Mouse (Mus musculus) neural tube, embryonic 14.5 days (tissue): Measurements from ENCODE around the gene Slc35c1. TPM values are rescaled to one million over a fixed set of nuclear protein-coding genes. Genes with fewer than 3 reads are reported as not detected.

Experiments
- ATAC-seq: fragments of 200-750 bp; cut with Nextera tagmentation; 2 replicates; pipeline ENCODE4 v1.8.0; 2017; ENCODE audit warnings: low read depth, mild to moderate bottlenecking, moderate TSS enrichment, moderate library complexity
- H3K27ac ChIP-seq: fragments of 300-500 bp; sonication (generic); 2 replicates; pipeline ENCODE4 v1.5.1; 2014; ENCODE audit warnings: low read depth, mild to moderate bottlenecking, control low read depth, low read length, moderate library complexity, mixed read lengths
- H3K27me3 ChIP-seq: fragments of 300-500 bp; sonication (generic); 2 replicates; pipeline ENCODE4 v1.6.1; 2014; ENCODE audit warnings: low read length; ENCODE audit not compliant: control insufficient read depth, insufficient read depth
- H3K36me3 ChIP-seq: fragments of 300-500 bp; sonication (generic); 2 replicates; pipeline ENCODE4 v1.6.1; 2014; ENCODE audit warnings: low read length, mixed read lengths; ENCODE audit not compliant: control insufficient read depth, insufficient read depth
- H3K4me1 ChIP-seq: fragments of 300-500 bp; sonication (generic); 2 replicates; pipeline ENCODE4 v1.6.1; 2014; ENCODE audit warnings: low read length; ENCODE audit not compliant: control insufficient read depth, insufficient read depth
- H3K4me2 ChIP-seq: fragments of 300-500 bp; sonication (generic); 2 replicates; pipeline ENCODE4 v1.6.1; 2014; ENCODE audit warnings: mild to moderate bottlenecking, low read depth, low read length, control low read depth
- H3K4me3 ChIP-seq: fragments of 300-500 bp; sonication (generic); 2 replicates; pipeline ENCODE4 v1.5.1; 2014; ENCODE audit warnings: low read depth, low read length, control low read depth, mixed read lengths
- H3K9ac ChIP-seq: fragments of 300-500 bp; sonication (generic); replicated peaks from 2 replicates; pipeline ENCODE4 v1.6.1; 2014; ENCODE audit warnings: low read depth, mild to moderate bottlenecking, control low read depth, low read length, mixed read lengths
- H3K9me3 ChIP-seq: fragments of 300-500 bp; sonication (generic); 2 replicates; pipeline ENCODE4 v1.6.1; 2016; ENCODE audit warnings: low read length; ENCODE audit not compliant: control insufficient read depth
- WGBS: fragments of 180-500 bp; shearing (Covaris S2); extraction: QIAGEN DNeasy Blood & Tissue Kit; methylation state at CpG from one replicate; pipeline ENCODE4 v1.1.7; 2014; 5-methylcytosine and 5-hydroxymethylcytosine counted together
- polyA plus RNA-seq: library from polyadenylated mRNA; unstranded; fragments of >200 nt; fragmentation: Nextera tagmentation; extraction: Ambion mirVana; gene quantifications from 2 replicates; pipeline ENCODE4 v1.2.1, GENCODE M21; 2014

The Slc35c1 gene
- polyA plus RNA-seq, 1 experiment from 2014 or later = 15.5 TPM

DNA sequence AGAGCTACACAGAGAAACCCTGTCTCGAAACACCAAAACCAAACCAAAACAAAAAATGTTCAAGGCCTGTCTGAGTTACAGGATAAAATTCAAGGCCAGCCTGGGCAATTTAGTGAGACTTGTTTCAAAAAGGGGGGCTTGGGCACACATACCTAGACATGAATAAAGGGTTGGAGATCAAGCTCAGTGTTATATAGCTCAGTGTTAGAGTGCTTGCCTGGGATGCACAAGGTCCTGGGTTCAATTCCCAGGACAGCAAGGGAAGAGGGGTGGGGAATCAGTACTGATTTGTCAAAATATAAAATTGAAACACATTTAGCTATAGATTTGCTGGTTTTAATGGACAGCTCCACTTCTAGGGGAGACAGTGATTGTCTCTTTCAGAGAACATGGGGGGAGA, 877 bp upstream of the Slc35c1 start:
- Histone ChIP-seq H3K4me1 (peaks cover 28% of the 10 kb centered on the region), H3K27ac (no peak overlapping the region), H3K4me3 (no peak overlapping the region), H3K4me2 (no peak overlapping the region), H3K36me3 (no peaks in the 10 kb centered on the region), H3K9me3 (no peaks in the 10 kb centered on the region), H3K27me3 (no peaks in the 10 kb centered on the region), H3K9ac (no peak overlapping the region)
- 74% methylated on average over 1 of the region's 1 CpGs for WGBS
- no peak for ATAC-seq

DNA sequence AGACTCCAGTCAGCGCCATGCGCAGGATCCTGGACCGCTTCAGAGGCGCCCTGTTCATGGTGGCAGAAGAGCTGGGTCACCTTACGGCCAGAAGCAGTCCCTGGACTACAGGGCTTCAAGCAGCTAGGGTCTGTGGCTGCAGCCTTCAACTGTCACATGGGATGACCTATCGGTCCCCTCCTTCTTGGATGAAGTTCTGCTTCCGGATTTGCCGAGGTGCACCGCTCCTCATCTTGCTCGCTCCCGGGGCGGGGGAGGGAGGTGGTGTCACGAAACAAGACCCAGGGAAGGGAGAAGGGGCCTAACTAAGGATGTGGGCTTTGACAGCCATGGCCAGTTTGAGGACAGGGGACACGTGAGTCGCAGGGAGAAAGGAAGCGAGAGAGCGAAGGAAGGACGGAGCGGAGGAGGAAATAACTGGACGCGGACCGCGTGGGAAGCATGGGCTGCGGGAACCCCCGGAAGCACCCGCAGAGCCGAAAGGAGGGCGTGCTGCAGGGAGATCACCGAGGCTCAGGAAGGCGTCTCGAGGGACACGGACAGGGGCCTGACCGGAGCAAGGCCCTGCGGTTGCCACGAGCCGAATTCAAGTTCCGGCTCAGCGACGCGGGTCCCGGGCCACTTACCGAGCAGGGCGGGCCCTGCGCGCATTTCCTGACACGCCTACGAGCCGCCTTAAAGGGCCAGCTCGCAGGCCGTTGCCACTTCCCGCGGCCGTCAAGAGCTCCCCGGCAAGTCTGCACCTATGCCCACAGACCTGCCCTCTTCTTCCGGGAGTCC, 1.0 kb downstream of the Slc35c1 start:
- Histone ChIP-seq H3K36me3 (peaks cover 2% of the 10 kb centered on the region; the same call in 1 of the 2 replicates), H3K4me2 (peak overlapping the region; percentile 94), H3K4me3 (peak overlapping the region; percentile 74), H3K27ac (peak overlapping the region; percentile 55), H3K9me3 (no peaks in the 10 kb centered on the region), H3K4me1 (peaks cover 28% of the 10 kb centered on the region), H3K9ac (peak overlapping the region; percentile 68), H3K27me3 (no peaks in the 10 kb centered on the region)
- peak; percentile 91 for ATAC-seq
- under 1% methylated on average over 55 of the region's 55 CpGs for WGBS

DNA sequence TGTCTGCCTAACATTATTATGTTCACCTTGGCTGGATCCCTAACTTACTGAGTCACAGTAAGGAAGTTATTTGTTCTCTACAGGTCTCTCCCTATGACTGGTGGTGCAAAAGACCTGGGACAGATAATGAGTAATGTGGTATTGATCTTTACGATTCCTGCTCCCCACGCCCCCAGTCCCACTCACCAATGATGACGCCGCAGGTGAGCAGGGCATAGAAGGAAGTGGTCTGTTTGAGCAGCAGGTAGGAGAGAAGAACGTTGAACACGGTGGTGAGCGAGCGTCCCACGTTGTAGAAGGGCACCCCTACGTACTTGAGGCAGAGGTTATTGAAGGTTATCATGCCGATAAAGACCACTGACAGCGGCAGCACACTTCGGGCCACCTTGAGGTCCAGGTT, 1.9 kb downstream of the Slc35c1 start:
- peaks cover 28% of the 10 kb centered on the region for H3K4me1 ChIP-seq
- no peak for ATAC-seq

DNA sequence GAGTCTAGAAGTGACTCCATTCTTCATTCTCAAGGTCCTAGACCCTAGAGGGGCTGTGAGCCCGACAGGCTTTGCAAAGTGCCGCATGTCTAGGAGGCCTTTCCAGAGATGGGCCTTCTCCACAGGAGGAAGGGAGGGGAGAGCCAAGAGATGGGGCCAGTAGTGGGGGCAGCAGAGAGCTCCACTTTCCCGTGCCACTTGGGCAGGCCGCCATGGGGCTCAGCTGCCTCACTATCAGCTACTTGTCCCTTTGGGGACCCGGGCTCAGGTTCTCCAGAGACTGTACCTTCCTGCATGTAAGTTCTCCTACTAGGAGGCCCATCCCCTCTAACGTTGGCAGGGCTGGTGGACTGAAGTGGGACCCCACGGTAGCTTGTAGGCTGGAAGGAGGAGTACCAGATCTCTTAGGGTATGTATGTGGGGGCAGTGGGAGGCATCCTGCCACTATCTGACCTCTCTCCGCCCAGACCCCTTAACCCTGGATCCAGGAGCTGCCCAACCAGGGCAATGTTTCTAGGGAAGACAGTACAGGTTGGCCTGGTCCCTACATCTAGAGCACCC, 3.3 kb downstream of the Slc35c1 start:
- H3K9ac ChIP-seq = no peak overlapping the region
- ATAC-seq = no peak
- H3K36me3 ChIP-seq = peaks cover 8% of the 10 kb centered on the region; the same call in 1 of the 2 replicates
- H3K9me3 ChIP-seq = no peaks in the 10 kb centered on the region
- no peak overlapping the region for H3K27ac ChIP-seq
- no peak overlapping the region for H3K4me3 ChIP-seq
- H3K4me2 ChIP-seq = peak overlapping the region; percentile 11; the same call in 1 of the 2 replicates
- no peaks in the 10 kb centered on the region for H3K27me3 ChIP-seq
- 77% methylated on average over 8 of the region's 8 CpGs for WGBS
- peaks cover 28% of the 10 kb centered on the region for H3K4me1 ChIP-seq

More for the DNA sequence above, 1.9 kb downstream of the Slc35c1 start:
- H3K9ac ChIP-seq = peak overlapping the region; percentile 68; the same call in 1 of the 2 replicates
- H3K4me3 ChIP-seq = peak overlapping the region; percentile 74
- no peaks in the 10 kb centered on the region for H3K27me3 ChIP-seq
- H3K4me2 ChIP-seq = peak overlapping the region; percentile 94
- H3K27ac ChIP-seq = no peak overlapping the region
- 74% methylated on average over 13 of the region's 13 CpGs for WGBS
- no peaks in the 10 kb centered on the region for H3K9me3 ChIP-seq
- peaks cover 4% of the 10 kb centered on the region; the same call in 1 of the 2 replicates for H3K36me3 ChIP-seq

DNA sequence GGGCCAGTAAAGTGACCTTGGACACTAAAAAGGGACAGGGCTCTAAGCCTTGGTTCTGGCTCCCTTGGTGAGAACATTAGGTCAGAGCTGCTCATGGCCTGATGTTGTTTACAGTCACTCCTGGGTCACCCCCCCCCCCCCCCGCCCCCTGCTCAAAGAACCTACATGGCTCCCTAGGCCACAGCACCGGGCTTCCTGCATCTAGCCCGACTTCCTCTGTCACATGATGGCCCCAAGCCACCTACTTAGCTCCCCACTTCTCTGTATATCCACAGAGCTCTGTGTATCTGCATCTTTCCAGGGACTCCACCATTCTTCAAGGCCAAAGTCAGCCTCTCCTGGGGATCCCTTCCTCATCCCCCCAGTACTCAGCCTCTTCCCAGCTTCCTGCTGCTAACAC, 4.6 kb downstream of the Slc35c1 start:
- no peak for ATAC-seq
- no peaks in the 10 kb centered on the region for H3K27me3 ChIP-seq
- H3K9ac ChIP-seq = no peak overlapping the region
- H3K4me2 ChIP-seq = no peak overlapping the region
- no peak overlapping the region for H3K27ac ChIP-seq
- H3K36me3 ChIP-seq = peaks cover 8% of the 10 kb centered on the region; the same call in 1 of the 2 replicates
- H3K4me3 ChIP-seq = no peak overlapping the region
- no peaks in the 10 kb centered on the region for H3K9me3 ChIP-seq
- H3K4me1 ChIP-seq = peaks cover 28% of the 10 kb centered on the region
- WGBS = 20% methylated on average over 2 of the region's 3 CpGs

DNA sequence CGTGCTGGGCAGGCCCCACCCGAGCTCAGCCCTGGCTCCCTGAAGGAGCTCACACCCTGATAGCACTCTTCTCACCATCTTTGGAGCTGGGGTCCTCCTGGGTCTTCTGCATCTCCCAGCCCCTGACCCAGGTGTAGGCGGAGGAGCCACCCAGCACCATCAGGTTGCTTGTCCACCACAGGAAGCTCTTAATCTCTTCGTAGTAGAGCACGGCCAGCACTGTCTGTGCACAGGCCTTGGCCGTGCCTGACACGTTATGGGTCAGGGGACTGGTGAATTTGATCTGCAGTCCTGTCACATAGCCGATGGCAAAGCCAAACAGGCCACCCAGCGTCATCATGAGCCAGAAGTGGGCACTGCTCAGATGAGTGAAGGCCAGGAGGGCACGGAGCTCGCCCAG, 6.2 kb downstream of the Slc35c1 start:
- no peak overlapping the region for H3K4me3 ChIP-seq
- no peak overlapping the region for H3K27ac ChIP-seq
- no peak for ATAC-seq
- 97% methylated on average over 11 of the region's 11 CpGs for WGBS
- peaks cover 8% of the 10 kb centered on the region; the same call in 1 of the 2 replicates for H3K36me3 ChIP-seq
- no peak overlapping the region for H3K4me2 ChIP-seq
- H3K9me3 ChIP-seq = no peaks in the 10 kb centered on the region
- H3K4me1 ChIP-seq = peaks cover 25% of the 10 kb centered on the region
- H3K9ac ChIP-seq = no peak overlapping the region
- no peaks in the 10 kb centered on the region for H3K27me3 ChIP-seq

DNA sequence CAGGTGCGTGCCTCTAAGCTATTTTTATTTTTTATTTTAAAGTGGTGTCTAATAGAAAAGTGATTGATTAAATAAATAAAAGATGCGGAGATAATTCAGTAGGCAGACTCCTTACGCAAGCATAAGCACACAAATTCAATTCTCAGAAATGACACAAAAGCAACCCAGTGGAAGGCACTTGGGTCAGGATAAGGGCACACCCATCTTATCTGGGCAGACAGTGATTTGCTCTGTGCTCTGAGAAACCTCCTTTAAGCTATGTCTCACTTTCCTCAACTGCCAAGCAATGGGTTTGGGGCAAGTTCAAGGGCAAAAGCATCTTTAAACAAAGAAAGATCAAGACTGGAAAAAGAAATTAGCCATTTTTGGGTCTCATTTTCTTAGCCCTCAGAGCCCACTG, 9.2 kb downstream of the Slc35c1 start:
- H3K9me3 ChIP-seq = no peaks in the 10 kb centered on the region
- no peak for ATAC-seq
- no peaks in the 10 kb centered on the region for H3K27me3 ChIP-seq
- WGBS = 98% methylated on average over 3 of the region's 3 CpGs
- no peak overlapping the region for H3K4me2 ChIP-seq
- H3K36me3 ChIP-seq = peaks cover 8% of the 10 kb centered on the region; the same call in 1 of the 2 replicates
- no peak overlapping the region for H3K27ac ChIP-seq
- no peak overlapping the region for H3K9ac ChIP-seq
- H3K4me3 ChIP-seq = no peak overlapping the region
- no peaks in the 10 kb centered on the region for H3K4me1 ChIP-seq

DNA sequence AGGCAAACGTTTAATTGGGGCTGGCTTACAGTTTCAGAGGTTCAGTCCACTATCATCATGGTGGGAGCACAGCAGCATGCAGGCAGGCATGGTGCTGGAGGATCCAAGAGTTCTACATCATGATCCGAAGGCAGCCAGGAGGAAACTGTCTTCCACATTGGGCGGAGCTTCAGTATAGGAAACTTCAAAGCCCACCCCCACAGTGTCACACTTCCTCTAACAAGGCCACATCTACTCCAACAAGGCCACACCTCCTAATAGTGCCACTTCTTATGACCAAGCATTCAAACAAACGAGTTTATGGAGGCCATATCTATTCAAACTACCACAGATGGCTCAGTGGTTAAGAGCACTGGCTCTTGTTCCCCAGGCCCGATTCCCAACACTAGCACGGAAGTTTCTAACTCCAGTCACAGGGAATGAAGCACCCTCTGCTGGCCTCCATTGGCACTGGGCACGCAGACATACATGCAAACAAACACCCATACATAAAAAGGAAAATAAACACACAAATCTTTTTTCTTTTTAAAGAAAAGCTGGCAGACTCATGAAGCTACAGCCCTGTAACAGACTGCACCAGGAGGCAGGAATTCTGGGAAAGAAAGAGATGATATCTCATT, 13.1 kb downstream of the Slc35c1 start:
- Histone ChIP-seq H3K4me2 (no peak overlapping the region), H3K9ac (no peak overlapping the region), H3K36me3 (no peaks in the 10 kb centered on the region), H3K9me3 (no peaks in the 10 kb centered on the region), H3K4me1 (no peaks in the 10 kb centered on the region), H3K27ac (no peak overlapping the region), H3K4me3 (no peak overlapping the region), H3K27me3 (no peaks in the 10 kb centered on the region)
- no peak for ATAC-seq
- 66% methylated on average over 7 of the region's 7 CpGs for WGBS

DNA sequence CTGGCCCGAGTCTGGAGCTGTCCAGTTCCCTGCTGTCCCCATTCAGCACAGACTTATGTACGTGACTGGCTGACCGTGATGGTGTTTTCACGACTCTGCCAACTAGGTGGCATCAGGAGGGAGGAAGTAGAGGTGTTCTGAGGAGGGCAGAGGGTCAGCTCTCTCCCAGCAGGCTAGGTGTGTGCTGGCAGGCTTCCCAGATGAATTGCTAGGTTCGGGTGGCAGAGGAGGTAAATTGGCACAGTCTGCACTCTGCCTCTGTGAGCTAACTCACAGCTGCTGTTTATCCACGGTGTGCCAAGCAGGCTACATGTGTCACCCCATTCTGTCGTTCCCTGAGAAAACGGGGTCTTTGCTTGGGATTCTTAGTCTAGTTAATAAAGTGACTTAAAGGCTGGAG, 13.7 kb downstream of the Slc35c1 start:
- Histone ChIP-seq H3K4me1 (no peaks in the 10 kb centered on the region), H3K27me3 (no peaks in the 10 kb centered on the region), H3K36me3 (no peaks in the 10 kb centered on the region), H3K27ac (no peak overlapping the region), H3K9ac (no peak overlapping the region), H3K9me3 (no peaks in the 10 kb centered on the region), H3K4me3 (no peak overlapping the region), H3K4me2 (no peak overlapping the region)
- 76% methylated on average over 8 of the region's 8 CpGs for WGBS
- no peak for ATAC-seq
